Mouse (Mus musculus) limb, embryonic 13.5 days (tissue): ENCODE results near the gene Rnf34. TPM values are rescaled to one million over a fixed set of nuclear protein-coding genes. Genes with fewer than 3 reads are reported as not detected.

Experiments
- ATAC-seq: fragments of 200-750 bp; cut with Nextera tagmentation; 2 replicates; pipeline ENCODE4 v1.8.0; 2017; ENCODE audit warnings: low read depth, moderate number of reproducible peaks, moderate TSS enrichment; ENCODE audit not compliant: low FRiP score
- H3K27ac ChIP-seq: fragments of 300-500 bp; sonication (generic); 2 replicates; pipeline ENCODE4 v1.5.1; 2015; ENCODE audit warnings: inconsistent platforms, mild to moderate bottlenecking, moderate library complexity
- H3K27me3 ChIP-seq: fragments of 300-500 bp; sonication (generic); 2 replicates; pipeline ENCODE4 v1.6.1; 2015; ENCODE audit warnings: mild to moderate bottlenecking, inconsistent platforms
- H3K36me3 ChIP-seq: fragments of 300-500 bp; sonication (generic); 2 replicates; pipeline ENCODE4 v1.6.1; 2015; ENCODE audit warnings: inconsistent platforms, mild to moderate bottlenecking, moderate library complexity
- H3K4me1 ChIP-seq: fragments of 300-500 bp; sonication (generic); 2 replicates; pipeline ENCODE4 v1.6.1; 2015; ENCODE audit warnings: inconsistent platforms
- H3K4me2 ChIP-seq: fragments of 300-500 bp; sonication (generic); replicated peaks from 2 replicates; pipeline ENCODE4 v1.6.1; 2015; ENCODE audit warnings: inconsistent platforms, mild to moderate bottlenecking, moderate library complexity
- H3K4me3 ChIP-seq: fragments of 300-500 bp; sonication (generic); 2 replicates; pipeline ENCODE4 v1.5.1; 2015; ENCODE audit warnings: moderate library complexity, mild to moderate bottlenecking, inconsistent platforms
- H3K9ac ChIP-seq: fragments of 300-500 bp; sonication (generic); 2 replicates; pipeline ENCODE4 v1.6.1; 2015; ENCODE audit warnings: mild to moderate bottlenecking, inconsistent platforms
- H3K9me3 ChIP-seq: fragments of 300-500 bp; sonication (generic); 2 replicates; pipeline ENCODE4 v1.6.1; 2016; ENCODE audit warnings: inconsistent platforms
- WGBS: fragments of 180-500 bp; shearing (Covaris S2); methylation state at CpG from one replicate; pipeline ENCODE4 v1.1.7; 2015; 5-methylcytosine and 5-hydroxymethylcytosine counted together
- polyA plus RNA-seq: library from polyadenylated mRNA; unstranded; fragments of >200 nt; fragmentation: Nextera tagmentation; extraction: Ambion mirVana; gene quantifications from 2 replicates; pipeline ENCODE4 v1.2.1, GENCODE M21; 2015

Gene Rnf34
- polyA plus RNA-seq, 1 experiment from 2014 or later = 42.4 TPM

DNA sequence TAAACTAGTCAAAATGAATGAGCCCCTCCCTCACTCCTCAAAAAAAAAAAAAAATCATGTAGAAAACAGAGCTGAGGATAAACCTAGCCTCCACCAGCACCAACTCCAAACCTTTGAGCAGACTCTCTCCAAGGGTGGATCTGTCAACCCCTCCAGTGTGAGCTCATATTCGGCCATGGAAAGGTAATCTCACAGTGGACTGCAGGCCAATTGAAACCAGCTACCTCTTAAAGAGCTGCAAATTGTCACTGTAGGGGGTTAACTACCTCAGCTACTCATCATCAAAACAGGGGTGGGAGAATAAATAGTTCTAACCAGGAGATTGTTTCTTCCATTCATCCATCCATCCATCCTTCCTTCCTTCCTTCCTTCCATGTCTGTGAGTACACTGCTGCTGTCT is 57.3 kb downstream of the Rnf34 start:
- no peak overlapping the region for H3K4me3 ChIP-seq
- H3K9ac ChIP-seq = no peak overlapping the region
- H3K9me3 ChIP-seq = no peaks in the 10 kb centered on the region
- no peak overlapping the region for H3K4me2 ChIP-seq
- H3K4me1 ChIP-seq = no peaks in the 10 kb centered on the region
- no peaks in the 10 kb centered on the region for H3K36me3 ChIP-seq
- no peak for ATAC-seq
- no peak overlapping the region for H3K27ac ChIP-seq
- H3K27me3 ChIP-seq = no peaks in the 10 kb centered on the region
- WGBS = 62% methylated on average over 1 of the region's 1 CpGs

DNA sequence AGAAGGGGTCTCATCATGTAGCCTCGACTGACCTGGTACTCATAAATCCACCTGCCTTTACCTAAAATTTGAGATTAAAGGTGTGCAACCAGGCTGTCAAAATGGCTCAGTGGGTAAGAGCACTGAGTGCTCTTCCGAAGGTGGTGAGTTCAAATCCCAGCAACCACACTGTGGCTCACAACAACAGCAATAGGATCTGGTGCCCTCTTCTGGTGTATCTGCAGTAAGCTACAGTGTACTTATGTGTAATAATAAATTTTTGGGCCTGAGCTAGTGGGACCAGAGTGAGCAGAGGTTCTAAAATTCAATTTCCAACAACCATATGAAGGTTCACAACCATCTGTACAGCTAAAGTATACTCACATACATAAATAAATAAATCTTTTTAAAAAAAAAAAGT is 58.2 kb downstream of the Rnf34 start:
- H3K4me1 ChIP-seq = no peaks in the 10 kb centered on the region
- no peak overlapping the region for H3K4me3 ChIP-seq
- WGBS = 91% methylated on average over 2 of the region's 2 CpGs

DNA sequence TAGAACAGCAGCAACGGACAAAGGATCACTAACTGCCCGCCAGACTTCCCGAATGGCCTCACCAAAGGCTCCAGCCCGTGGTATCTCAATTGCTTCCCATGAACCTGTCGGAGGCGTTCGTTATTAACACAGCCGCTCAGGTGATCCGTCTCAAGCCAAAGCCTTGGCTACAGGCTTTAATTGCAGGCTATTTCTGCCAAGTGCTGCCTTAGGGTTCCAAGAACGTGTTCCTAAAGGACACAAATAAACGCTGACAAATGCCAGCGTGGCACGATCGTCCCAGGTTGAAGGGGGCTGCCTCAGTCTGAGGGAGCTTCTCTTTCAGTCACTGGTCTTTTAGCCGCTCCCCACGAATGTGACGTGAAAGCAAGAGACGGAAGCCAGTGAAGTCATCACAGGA is 59.6 kb downstream of the Rnf34 start:
- Histone ChIP-seq H3K27ac (no peak overlapping the region), H3K4me3 (no peak overlapping the region), H3K4me2 (no peak overlapping the region), H3K27me3 (no peaks in the 10 kb centered on the region), H3K36me3 (no peaks in the 10 kb centered on the region), H3K9me3 (no peaks in the 10 kb centered on the region), H3K9ac (no peak overlapping the region), H3K4me1 (no peaks in the 10 kb centered on the region)
- no peak for ATAC-seq
- WGBS = 61% methylated on average over 18 of the region's 18 CpGs

More for the DNA sequence above, 58.2 kb downstream of the Rnf34 start:
- Histone ChIP-seq H3K36me3 (no peaks in the 10 kb centered on the region), H3K4me2 (no peak overlapping the region), H3K27ac (no peak overlapping the region), H3K27me3 (no peaks in the 10 kb centered on the region), H3K9me3 (no peaks in the 10 kb centered on the region), H3K9ac (no peak overlapping the region)
- ATAC-seq = no peak

DNA sequence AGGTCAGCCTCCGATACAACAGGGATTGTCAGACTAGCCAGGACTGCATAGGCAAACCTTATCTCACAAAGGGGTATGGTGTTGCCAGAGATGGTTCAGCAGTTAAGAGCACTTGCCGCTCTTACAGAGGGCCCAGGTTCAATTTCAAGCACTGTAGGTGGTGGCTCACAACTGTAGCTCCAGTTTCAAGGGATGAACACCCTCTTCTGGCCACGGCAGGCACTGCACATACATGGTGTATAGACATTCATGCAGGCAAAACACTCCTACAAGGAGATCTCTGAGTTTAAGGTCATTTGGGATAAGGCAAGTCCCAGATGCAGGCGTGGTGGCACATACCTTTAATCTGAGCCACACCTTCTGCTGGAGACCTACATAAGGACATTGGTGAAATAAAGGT is 63.0 kb downstream of the Rnf34 start:
- H3K27me3 ChIP-seq = no peaks in the 10 kb centered on the region
- 90% methylated on average over 4 of the region's 4 CpGs for WGBS
- H3K9ac ChIP-seq = no peak overlapping the region
- no peaks in the 10 kb centered on the region for H3K36me3 ChIP-seq
- ATAC-seq = no peak
- H3K4me3 ChIP-seq = no peak overlapping the region
- H3K4me1 ChIP-seq = peaks cover 5% of the 10 kb centered on the region
- no peaks in the 10 kb centered on the region for H3K9me3 ChIP-seq
- H3K4me2 ChIP-seq = no peak overlapping the region
- no peak overlapping the region for H3K27ac ChIP-seq

DNA sequence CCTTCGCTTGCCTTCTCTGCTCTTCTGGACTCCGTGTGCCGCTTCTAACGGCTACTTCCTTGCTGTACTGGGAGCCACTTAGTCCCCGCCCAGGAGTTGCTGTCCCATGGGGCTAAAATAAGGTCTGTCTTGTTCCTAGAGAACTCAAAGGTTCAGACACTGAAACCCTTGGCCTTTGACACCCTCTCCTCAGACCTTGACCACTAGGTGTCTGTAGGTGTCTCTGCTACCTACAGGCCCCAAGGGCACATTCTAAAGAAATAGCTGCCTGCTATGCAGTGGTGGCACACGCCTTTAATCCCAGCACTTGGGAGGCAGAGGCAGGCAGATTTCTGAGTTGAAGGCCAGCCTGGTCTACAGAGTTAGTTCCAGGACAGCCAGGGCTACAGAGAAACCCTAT is 66.3 kb downstream of the Rnf34 start:
- no peaks in the 10 kb centered on the region for H3K27me3 ChIP-seq
- H3K4me3 ChIP-seq = no peak overlapping the region
- WGBS = 86% methylated on average over 6 of the region's 6 CpGs
- H3K4me1 ChIP-seq = peaks cover 13% of the 10 kb centered on the region
- no peaks in the 10 kb centered on the region for H3K36me3 ChIP-seq
- no peak for ATAC-seq
- no peak overlapping the region for H3K4me2 ChIP-seq
- H3K9ac ChIP-seq = no peak overlapping the region
- no peak overlapping the region for H3K27ac ChIP-seq
- H3K9me3 ChIP-seq = no peaks in the 10 kb centered on the region

DNA sequence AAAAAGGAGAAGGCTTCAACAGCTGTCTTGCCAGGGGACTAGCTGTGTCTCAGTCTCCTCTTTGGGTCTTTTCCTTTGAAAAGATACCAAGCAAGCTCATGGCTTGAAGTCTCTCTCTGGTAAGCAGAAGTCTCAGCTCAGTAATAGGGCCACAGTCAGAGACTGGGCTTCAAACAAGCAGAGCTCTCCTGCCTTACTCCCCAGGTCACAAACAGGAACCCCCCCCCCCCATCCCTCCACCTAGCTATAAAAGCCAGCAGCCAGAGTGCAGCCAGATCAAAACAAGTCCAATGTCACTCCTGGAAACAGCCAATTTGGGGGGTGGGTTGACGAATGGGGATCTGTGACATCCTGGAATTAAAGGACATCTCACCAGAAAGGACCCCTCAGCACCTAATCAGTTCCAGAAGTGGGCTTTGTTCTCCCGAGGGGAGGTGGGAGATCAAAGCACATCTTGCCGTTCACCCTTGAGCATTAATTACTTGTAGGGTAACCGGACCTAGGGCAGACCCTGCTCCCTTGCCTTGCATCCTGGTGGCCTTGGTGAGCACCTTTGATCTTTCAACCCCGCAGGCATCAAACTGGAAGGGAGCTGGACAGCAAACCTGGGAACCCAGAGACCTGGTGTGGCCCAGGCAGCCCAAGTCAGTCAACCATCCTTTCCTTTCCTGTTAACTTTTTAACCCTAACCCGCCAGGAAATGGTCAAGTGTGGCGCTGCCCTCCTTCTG is 68.3 kb downstream of the Rnf34 start:
- H3K9me3 ChIP-seq = no peaks in the 10 kb centered on the region
- H3K27me3 ChIP-seq = no peaks in the 10 kb centered on the region
- no peak overlapping the region for H3K9ac ChIP-seq
- no peaks in the 10 kb centered on the region for H3K36me3 ChIP-seq
- H3K4me3 ChIP-seq = no peak overlapping the region
- H3K27ac ChIP-seq = no peak overlapping the region; the same call in 1 of the 2 replicates
- H3K4me2 ChIP-seq = no peak overlapping the region
- peaks cover 13% of the 10 kb centered on the region for H3K4me1 ChIP-seq
- WGBS = 6% methylated on average over 7 of the region's 7 CpGs
- no peak for ATAC-seq

DNA sequence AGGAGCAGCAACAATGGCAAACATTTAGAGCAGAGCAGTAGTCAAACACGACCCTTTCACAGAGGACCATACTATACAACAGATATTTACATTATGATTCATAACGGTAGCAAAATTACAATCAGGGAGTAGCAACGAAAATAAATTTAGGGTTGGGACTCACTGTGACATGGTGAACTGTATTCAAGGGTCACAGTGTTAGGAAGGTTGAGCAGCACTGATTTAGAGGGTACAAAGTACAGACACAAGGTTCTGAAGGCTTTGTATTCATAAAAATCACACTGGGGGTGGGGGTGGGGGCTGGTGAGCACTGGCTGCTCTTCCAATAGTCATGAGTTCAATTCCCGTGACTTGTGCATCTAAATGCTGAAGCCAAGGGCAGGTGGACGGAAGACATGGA is 70.7 kb downstream of the Rnf34 start:
- Histone ChIP-seq H3K27ac (no peak overlapping the region), H3K36me3 (no peaks in the 10 kb centered on the region), H3K4me2 (no peak overlapping the region), H3K27me3 (no peaks in the 10 kb centered on the region), H3K4me1 (peaks cover 14% of the 10 kb centered on the region), H3K9ac (no peak overlapping the region), H3K4me3 (no peak overlapping the region), H3K9me3 (no peaks in the 10 kb centered on the region)
- no peak for ATAC-seq
- 89% methylated on average over 5 of the region's 5 CpGs for WGBS

Other genes with a start within 250 kb of the Rnf34 start
- 48.7 and 50.7 TPM in 2 replicates for gene Ift81, start 235.5 kb upstream of the Rnf34 start, polyA plus RNA-seq
- 1.2 TPM in 2 replicates for gene P2rx7, start 206.1 kb upstream of the Rnf34 start, polyA plus RNA-seq
- gene P2rx4, start 142.5 kb upstream of the Rnf34 start, polyA plus RNA-seq = 16.1 and 16.8 TPM in 2 replicates
- gene Camkk2, start 70.6 kb upstream of the Rnf34 start, polyA plus RNA-seq = 36.4 and 38.0 TPM in 2 replicates
- gene Anapc5, start 28.7 kb upstream of the Rnf34 start, polyA plus RNA-seq = 463 and 482 TPM in 2 replicates
- 64.3 and 66.6 TPM in 2 replicates for gene Kdm2b, start 139.8 kb downstream of the Rnf34 start, polyA plus RNA-seq
- 15.3 and 15.5 TPM in 2 replicates for gene Orai1, start 165.0 kb downstream of the Rnf34 start, polyA plus RNA-seq
- gene Morn3, start 197.0 kb downstream of the Rnf34 start, polyA plus RNA-seq = 0.92 TPM in 1 of 2 replicates, not detected in the other
- 16.7 and 19.1 TPM in 2 replicates for gene Tmem120b, start 218.4 kb downstream of the Rnf34 start, polyA plus RNA-seq